Mouse (Mus musculus) bone marrow, adult 2 months (tissue): ENCODE measurements at regions not wholly inside any gene's neighbourhood (a gene's known extent, or its start where the extent isn't known, plus 50 kb on each side); places are given as distances from the start of the nearest gene placed in this dataset.

ENCODE experiments used
- CTCF ChIP-seq: fragments of 200-500 bp; IDR thresholded peaks from 2 replicates; pipeline ENCODE4 v1.5.1; 2011; ENCODE audit warnings: low read length, control low read depth; ENCODE audit not compliant: control insufficient read depth, insufficient read depth
- POLR2A ChIP-seq: fragments of 200-500 bp; IDR thresholded peaks from 2 replicates; pipeline ENCODE4 v1.6.1; 2011; ENCODE audit warnings: low read depth, mild to moderate bottlenecking, control low read depth, low read length, borderline replicate concordance; ENCODE audit not compliant: control insufficient read depth

DNA sequence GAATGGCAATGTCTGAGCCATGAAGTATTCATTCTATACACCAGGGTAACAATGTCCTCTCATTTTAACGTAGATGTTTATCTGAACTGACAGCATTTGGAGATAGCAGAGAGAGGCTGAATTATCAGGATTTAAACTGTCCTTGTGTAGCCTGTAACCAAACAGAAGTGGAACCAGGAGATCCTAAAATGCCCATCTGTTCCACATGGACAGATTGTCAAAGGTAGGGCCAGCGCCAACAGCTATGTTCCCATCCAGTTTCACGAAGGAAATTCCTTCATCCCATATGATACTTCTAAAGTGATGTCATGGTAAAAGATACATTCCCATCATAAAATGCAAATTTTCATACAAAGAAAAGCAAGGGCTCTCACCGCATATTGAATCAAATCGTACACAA is 627.0 kb downstream of the Adgrl2 start:
- TF ChIP-seq CTCF (no peak), POLR2A (no peak)
